Mouse (Mus musculus): ENCODE measurements at regions not wholly inside any gene's neighbourhood (a gene's known extent, or its start where the extent isn't known, plus 50 kb on each side); places are given as distances from the start of the nearest gene placed in this dataset.

DNA sequence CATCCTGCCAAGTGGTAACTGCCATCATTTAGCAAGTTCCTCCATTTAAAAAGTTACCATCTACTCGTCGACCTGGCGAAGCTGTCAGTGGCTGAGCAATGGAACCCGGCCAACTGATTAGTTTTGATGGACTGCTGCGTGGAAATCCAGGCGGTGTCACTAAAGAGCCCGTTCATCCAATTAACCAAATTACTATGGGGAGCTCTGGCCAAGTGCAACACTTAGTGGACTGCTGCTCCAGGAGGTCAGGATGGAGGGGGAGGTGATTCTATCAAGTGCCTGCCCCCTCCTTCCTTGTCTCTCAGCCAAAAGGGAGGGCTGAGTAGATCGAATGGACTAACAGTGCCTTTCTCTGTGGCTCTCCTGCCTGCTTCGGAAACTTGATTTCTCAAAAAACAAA is 241.0 kb downstream of the Maf start:
- Histone ChIP-seq H3K4me2 (0 out of 2 replicates have a peak overlapping the region, but pooled peaks have one; percentile 4), H3K36me3 (no peaks in the 10 kb centered on the region), H3K27me3 (replicated peaks) (0 out of 2 replicates have a peak, but pooled peaks cover 4% of the 10 kb centered on the region), H3K4me1 (peaks cover 14% of the 10 kb centered on the region), H3K4me3 (replicated peaks) (no peak overlapping the region), H3K9me3 (replicated peaks) (no peaks in the 10 kb centered on the region), H3K27ac (replicated peaks) (no peak overlapping the region), H3K9ac (replicated peaks) (no peak overlapping the region)
- WGBS, result 34% methylated on average over 9 of the region's 9 CpGs
- no peak for ATAC-seq (ENCODE audit: low FRiP score)

DNA sequence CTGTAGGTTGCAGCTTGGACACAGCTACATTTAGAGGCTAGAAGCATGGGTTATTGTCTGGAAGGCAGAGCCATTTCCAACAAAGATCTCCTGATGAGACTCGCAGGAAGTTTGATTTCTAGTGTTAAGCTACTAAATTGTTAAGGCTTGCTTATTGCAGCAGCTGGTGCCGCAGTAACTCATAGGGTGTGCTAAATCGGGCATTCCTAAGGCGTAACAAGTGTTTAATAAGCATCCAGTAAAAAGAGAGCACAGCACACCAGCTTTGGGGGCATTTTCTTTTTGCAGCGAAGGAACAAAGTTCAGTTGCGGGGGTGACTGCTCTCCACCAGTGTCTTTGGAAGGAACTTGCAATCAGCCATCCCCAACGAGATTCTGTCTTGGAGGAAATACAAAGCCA is 241.5 kb downstream of the Maf start:
- 35% methylated on average over 7 of the region's 7 CpGs for WGBS
- no peaks in the 10 kb centered on the region for H3K9me3 ChIP-seq (replicated peaks)
- H3K9ac ChIP-seq (replicated peaks), result no peak overlapping the region
- H3K4me2 ChIP-seq, result no peak overlapping the region
- H3K4me3 ChIP-seq (replicated peaks), result no peak overlapping the region
- H3K36me3 ChIP-seq, result no peaks in the 10 kb centered on the region
- H3K27ac ChIP-seq (replicated peaks), result no peak overlapping the region
- H3K4me1 ChIP-seq, result peaks cover 14% of the 10 kb centered on the region
- 0 out of 2 replicates have a peak, but pooled peaks cover 4% of the 10 kb centered on the region for H3K27me3 ChIP-seq (replicated peaks)
- ATAC-seq (ENCODE audit: low FRiP score), result no peak

GRCm38 (mm10) chr8:115462657-115463056 is 244.9 kb downstream of the Maf start:
- no peak overlapping the region for H3K27ac ChIP-seq (replicated peaks)
- no peaks in the 10 kb centered on the region for H3K9me3 ChIP-seq (replicated peaks)
- H3K4me2 ChIP-seq, result no peak overlapping the region
- no peak overlapping the region for H3K9ac ChIP-seq (replicated peaks)
- H3K4me3 ChIP-seq (replicated peaks), result no peak overlapping the region
- WGBS, result 50% methylated on average over 6 of the region's 6 CpGs
- 0 out of 2 replicates have a peak, but pooled peaks cover 11% of the 10 kb centered on the region for H3K27me3 ChIP-seq (replicated peaks)
- H3K36me3 ChIP-seq, result no peaks in the 10 kb centered on the region
- H3K4me1 ChIP-seq, result peaks cover 14% of the 10 kb centered on the region
- no peak for ATAC-seq (ENCODE audit: low FRiP score)

DNA sequence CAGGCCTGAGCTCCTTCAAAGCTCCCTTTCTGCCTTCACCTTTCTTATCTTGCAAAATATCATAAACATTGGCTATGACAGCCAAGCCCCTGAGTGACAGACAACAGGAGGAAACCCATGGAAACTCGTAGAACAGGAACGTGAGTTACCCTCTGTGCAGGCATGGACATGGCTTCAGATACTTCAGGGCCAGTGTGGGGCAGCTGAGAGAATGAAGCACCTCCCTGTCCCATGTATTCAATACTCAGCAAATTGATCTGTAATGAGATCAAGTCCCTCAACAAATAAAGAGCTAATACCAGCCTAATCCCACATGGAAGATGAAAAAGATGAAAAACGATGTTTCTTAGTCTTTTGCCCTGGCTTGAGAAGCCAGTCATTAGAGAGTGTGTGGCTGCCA is 249.5 kb downstream of the Maf start:
- Histone ChIP-seq H3K36me3 (no peaks in the 10 kb centered on the region), H3K4me2 (no peak overlapping the region), H3K27ac (replicated peaks) (no peak overlapping the region), H3K4me1 (0 out of 2 replicates have a peak, but pooled peaks cover 4% of the 10 kb centered on the region), H3K4me3 (replicated peaks) (no peak overlapping the region), H3K9ac (replicated peaks) (no peak overlapping the region), H3K27me3 (replicated peaks) (0 out of 2 replicates have a peak, but pooled peaks cover 7% of the 10 kb centered on the region), H3K9me3 (replicated peaks) (no peaks in the 10 kb centered on the region)
- ATAC-seq (ENCODE audit: low FRiP score), result no peak
- 83% methylated on average over 3 of the region's 3 CpGs for WGBS

DNA sequence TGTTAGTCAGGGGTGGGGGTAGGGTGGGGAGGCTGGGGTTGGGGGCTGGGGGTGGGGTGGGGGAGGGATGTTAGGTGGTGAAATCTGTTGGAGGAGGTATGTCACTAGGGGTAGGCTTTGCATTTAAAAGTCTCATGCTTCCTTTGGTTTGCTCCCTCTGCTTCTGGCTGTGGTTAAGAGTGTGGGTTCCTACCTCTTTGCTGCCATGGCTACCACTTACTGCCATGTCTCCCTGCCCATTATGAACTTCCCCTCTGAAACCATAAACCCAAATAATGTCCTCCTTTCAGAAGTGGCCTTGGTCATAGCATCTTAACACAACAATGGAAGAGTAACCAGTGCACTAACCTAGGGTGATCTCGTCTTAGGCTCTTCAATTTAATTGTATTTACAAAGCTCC is 256.8 kb downstream of the Maf start:
- Histone ChIP-seq H3K36me3 (no peaks in the 10 kb centered on the region), H3K4me2 (no peak overlapping the region), H3K27me3 (replicated peaks) (no peaks in the 10 kb centered on the region), H3K9ac (replicated peaks) (no peak overlapping the region), H3K9me3 (replicated peaks) (no peaks in the 10 kb centered on the region), H3K4me1 (0 out of 2 replicates have a peak, but pooled peaks cover 4% of the 10 kb centered on the region), H3K4me3 (replicated peaks) (no peak overlapping the region), H3K27ac (replicated peaks) (no peak overlapping the region)
- no peak for ATAC-seq (ENCODE audit: low FRiP score)
- WGBS, result 63% methylated on average over 1 of the region's 1 CpGs

DNA sequence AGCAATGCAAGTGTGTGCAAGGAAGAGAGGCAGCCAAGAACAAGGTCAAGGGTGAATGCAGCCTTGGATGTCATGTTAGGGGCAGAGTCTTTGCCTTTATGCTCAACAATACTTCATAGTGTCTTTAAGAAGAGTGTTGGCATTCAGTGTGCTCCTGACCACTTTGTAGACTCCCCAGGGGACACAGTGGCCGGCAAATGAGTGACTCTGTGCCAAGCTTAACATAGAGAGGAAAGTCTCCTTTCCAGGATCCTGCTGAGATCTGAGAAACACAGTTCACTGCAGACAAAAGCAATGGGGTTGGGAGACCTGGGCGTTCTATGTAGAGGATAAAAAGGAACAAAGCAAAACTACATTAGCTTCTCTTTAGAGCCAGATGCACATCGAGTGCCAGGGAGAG is 259.2 kb downstream of the Maf start:
- H3K36me3 ChIP-seq, result no peaks in the 10 kb centered on the region
- no peak for ATAC-seq (ENCODE audit: low FRiP score)
- WGBS, result 45% methylated on average over 3 of the region's 3 CpGs
- H3K9ac ChIP-seq (replicated peaks), result no peak overlapping the region
- no peaks in the 10 kb centered on the region for H3K9me3 ChIP-seq (replicated peaks)
- no peak overlapping the region for H3K4me2 ChIP-seq
- no peak overlapping the region for H3K4me3 ChIP-seq (replicated peaks)
- H3K27me3 ChIP-seq (replicated peaks), result no peaks in the 10 kb centered on the region
- H3K27ac ChIP-seq (replicated peaks), result no peak overlapping the region
- 0 out of 2 replicates have a peak, but pooled peaks cover 1% of the 10 kb centered on the region for H3K4me1 ChIP-seq

GRCm38 (mm10) chr8:115444519-115444918 is 263.1 kb downstream of the Maf start:
- no peaks in the 10 kb centered on the region for H3K9me3 ChIP-seq (replicated peaks)
- H3K27ac ChIP-seq (replicated peaks), result no peak overlapping the region
- no peak overlapping the region for H3K9ac ChIP-seq (replicated peaks)
- H3K4me1 ChIP-seq, result no peaks in the 10 kb centered on the region
- no peaks in the 10 kb centered on the region for H3K36me3 ChIP-seq
- WGBS, result 96% methylated on average over 5 of the region's 5 CpGs
- H3K4me3 ChIP-seq (replicated peaks), result no peak overlapping the region
- no peak overlapping the region for H3K4me2 ChIP-seq
- no peak for ATAC-seq (ENCODE audit: low FRiP score)
- H3K27me3 ChIP-seq (replicated peaks), result no peaks in the 10 kb centered on the region

DNA sequence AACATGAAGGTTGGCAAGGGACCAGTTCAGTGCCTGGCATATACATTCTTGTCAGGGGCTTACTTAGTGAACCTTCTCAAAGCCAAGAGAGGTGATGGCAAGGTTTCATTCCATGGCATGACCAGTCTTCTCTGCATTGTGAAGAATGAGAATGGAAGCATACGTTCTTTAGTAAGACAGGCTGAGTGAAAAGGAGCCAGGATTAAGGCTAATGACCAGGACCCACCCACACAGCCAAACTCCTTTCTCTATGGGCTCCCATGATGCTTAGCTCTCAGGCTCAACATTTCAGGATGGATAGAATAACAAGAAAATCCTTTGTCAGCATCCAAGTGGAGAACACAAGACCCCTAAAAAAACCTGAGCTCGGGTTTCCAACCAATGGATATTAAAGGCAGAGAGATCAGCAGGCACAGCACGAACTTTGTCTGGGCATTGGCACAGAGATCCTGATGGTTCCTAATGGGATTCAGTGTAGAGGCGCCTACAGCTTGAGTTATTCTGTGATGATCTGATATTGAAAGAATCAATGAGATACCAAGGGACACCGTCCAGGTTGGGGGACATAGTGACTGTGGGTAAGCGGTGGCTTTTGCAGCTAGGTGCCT is 265.5 kb downstream of the Maf start:
- Histone ChIP-seq H3K27ac (replicated peaks) (no peak overlapping the region), H3K9me3 (replicated peaks) (no peaks in the 10 kb centered on the region), H3K4me2 (no peak overlapping the region), H3K9ac (replicated peaks) (no peak overlapping the region), H3K4me3 (replicated peaks) (no peak overlapping the region), H3K36me3 (no peaks in the 10 kb centered on the region), H3K4me1 (no peaks in the 10 kb centered on the region), H3K27me3 (replicated peaks) (no peaks in the 10 kb centered on the region)
- 89% methylated on average over 6 of the region's 6 CpGs for WGBS
- no peak for ATAC-seq (ENCODE audit: low FRiP score)

GRCm38 (mm10) chr8:115441323-115441722 is 266.3 kb downstream of the Maf start:
- H3K9ac ChIP-seq (replicated peaks), result no peak overlapping the region
- no peaks in the 10 kb centered on the region for H3K27me3 ChIP-seq (replicated peaks)
- H3K4me3 ChIP-seq (replicated peaks), result no peak overlapping the region
- H3K9me3 ChIP-seq (replicated peaks), result no peaks in the 10 kb centered on the region
- ATAC-seq (ENCODE audit: low FRiP score), result no peak
- H3K4me1 ChIP-seq, result no peaks in the 10 kb centered on the region
- 79% methylated on average over 6 of the region's 6 CpGs for WGBS
- H3K36me3 ChIP-seq, result no peaks in the 10 kb centered on the region
- H3K27ac ChIP-seq (replicated peaks), result no peak overlapping the region
- no peak overlapping the region for H3K4me2 ChIP-seq

DNA sequence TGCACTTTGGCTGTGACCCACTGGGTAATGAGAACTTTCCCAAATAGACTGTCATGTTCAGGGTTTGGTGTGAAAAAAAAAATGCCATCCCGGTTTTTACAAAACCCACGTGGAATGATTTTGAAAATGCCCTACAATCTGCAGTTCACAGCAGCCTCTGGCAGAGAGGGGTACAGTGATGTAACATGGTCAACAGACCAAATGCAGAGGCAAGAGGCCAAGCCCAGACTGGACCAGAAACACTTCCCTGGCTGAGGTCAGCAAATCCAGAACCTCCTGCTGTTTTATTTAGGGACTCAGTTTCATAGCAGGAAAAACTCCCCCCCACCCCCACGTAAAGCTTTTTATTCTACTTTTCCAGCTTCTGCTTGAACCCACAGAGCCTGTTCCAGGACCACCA is 267.4 kb downstream of the Maf start:
- H3K36me3 ChIP-seq, result no peaks in the 10 kb centered on the region

GRCm38 (mm10) chr8:115439512-115439911 is 268.1 kb downstream of the Maf start:
- H3K4me2 ChIP-seq, result no peak overlapping the region
- no peaks in the 10 kb centered on the region for H3K27me3 ChIP-seq (replicated peaks)
- 73% methylated on average over 5 of the region's 5 CpGs for WGBS
- no peak overlapping the region for H3K27ac ChIP-seq (replicated peaks)
- H3K4me1 ChIP-seq, result no peaks in the 10 kb centered on the region
- no peak overlapping the region for H3K9ac ChIP-seq (replicated peaks)
- no peaks in the 10 kb centered on the region for H3K9me3 ChIP-seq (replicated peaks)
- no peaks in the 10 kb centered on the region for H3K36me3 ChIP-seq
- ATAC-seq (ENCODE audit: low FRiP score), result no peak
- H3K4me3 ChIP-seq (replicated peaks), result no peak overlapping the region

More for the DNA sequence above, 267.4 kb downstream of the Maf start:
- H3K27ac ChIP-seq (replicated peaks), result no peak overlapping the region
- no peak for ATAC-seq (ENCODE audit: low FRiP score)
- no peaks in the 10 kb centered on the region for H3K27me3 ChIP-seq (replicated peaks)
- H3K9me3 ChIP-seq (replicated peaks), result no peaks in the 10 kb centered on the region
- H3K9ac ChIP-seq (replicated peaks), result no peak overlapping the region
- H3K4me2 ChIP-seq, result no peak overlapping the region
- no peak overlapping the region for H3K4me3 ChIP-seq (replicated peaks)
- H3K4me1 ChIP-seq, result no peaks in the 10 kb centered on the region
- WGBS, result 80% methylated on average over 3 of the region's 3 CpGs

DNA sequence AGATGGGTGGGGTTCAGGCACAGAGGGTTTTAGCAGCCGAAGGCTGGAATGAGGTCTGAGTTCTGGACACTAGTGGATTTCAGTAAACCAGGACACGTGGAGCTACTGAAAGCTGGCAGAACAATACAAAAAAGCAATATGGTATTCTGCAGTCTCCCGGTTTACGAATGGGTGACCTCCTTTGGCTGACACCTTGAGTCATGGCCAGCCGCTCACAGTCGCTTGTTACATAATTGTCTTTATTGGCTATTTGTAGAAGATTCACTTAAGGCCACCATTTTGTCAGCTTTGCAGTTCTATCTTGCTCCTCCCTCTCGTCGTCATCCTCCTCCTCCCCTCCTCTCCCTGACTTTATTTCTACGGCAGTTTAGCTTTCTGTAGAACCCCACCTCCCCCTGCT is 269.6 kb downstream of the Maf start:
- no peaks in the 10 kb centered on the region for H3K9me3 ChIP-seq (replicated peaks)
- no peak for ATAC-seq (ENCODE audit: low FRiP score)
- no peaks in the 10 kb centered on the region for H3K27me3 ChIP-seq (replicated peaks)
- no peaks in the 10 kb centered on the region for H3K36me3 ChIP-seq
- no peak overlapping the region for H3K4me3 ChIP-seq (replicated peaks)
- H3K4me2 ChIP-seq, result no peak overlapping the region
- H3K27ac ChIP-seq (replicated peaks), result no peak overlapping the region
- H3K9ac ChIP-seq (replicated peaks), result no peak overlapping the region
- 66% methylated on average over 9 of the region's 9 CpGs for WGBS
- H3K4me1 ChIP-seq, result no peaks in the 10 kb centered on the region
